Mouse (Mus musculus) myocyte (in vitro differentiated cells): ENCODE results near the gene Apbb1ip. TPM values are rescaled to one million over a fixed set of nuclear protein-coding genes. Genes with fewer than 3 reads are reported as not detected.

Source experiments
- H3K27me3 ChIP-seq: one replicate; pipeline ENCODE4 v1.6.1; 2011; ENCODE audit not compliant: control insufficient read depth, insufficient read depth, insufficient read length
- H3K36me3 ChIP-seq: one replicate; pipeline ENCODE4 v1.6.1; 2011; ENCODE audit not compliant: control insufficient read depth, insufficient read depth
- H3K4me2 ChIP-seq: one replicate; pipeline ENCODE4 v1.6.1; 2011; ENCODE audit warnings: low read depth, control low read depth
- H3K4me3 ChIP-seq: one replicate; pipeline ENCODE4 v1.5.1; 2011; ENCODE audit warnings: mild to moderate bottlenecking, control low read depth, moderate library complexity
- H3K79me2 ChIP-seq: one replicate; pipeline ENCODE4 v1.6.1; 2011; ENCODE audit not compliant: control insufficient read depth, insufficient read depth
- H3ac ChIP-seq: one replicate; pipeline ENCODE4 v1.6.1; 2011; ENCODE audit not compliant: control insufficient read depth, insufficient read length
- CEBPB ChIP-seq: IDR thresholded peaks from 2 replicates; pipeline ENCODE4 v1.6.1; 2011; ENCODE audit warnings: mild to moderate bottlenecking, moderate library complexity; ENCODE audit not compliant: poor library complexity, insufficient read depth, severe bottlenecking
- E2F4 ChIP-seq: IDR thresholded peaks from one replicate; pipeline ENCODE4 v1.6.1; 2011; ENCODE audit warnings: mild to moderate bottlenecking, control low read depth, moderate library complexity; ENCODE audit not compliant: insufficient read depth
- MAX ChIP-seq: IDR thresholded peaks from one replicate; pipeline ENCODE4 v1.6.1; 2011; ENCODE audit warnings: low read depth, mild to moderate bottlenecking, control low read depth
- MYOD1 ChIP-seq, 3 experiments: IDR thresholded peaks; one replicate each; pipeline ENCODE4 v1.6.1; 2011; ENCODE audit warnings: control low read depth in 2 of 3, low read depth in 2 of 3, mild to moderate bottlenecking in 2 of 3, moderate library complexity in 1 of 3; ENCODE audit not compliant: insufficient read length in 2 of 3, control insufficient read depth in 1 of 3
- MYOG ChIP-seq, 3 experiments: IDR thresholded peaks; one replicate each; pipeline ENCODE4 v1.6.1; 2011; ENCODE audit warnings: control low read depth in 2 of 3, low read depth in 2 of 3, mild to moderate bottlenecking in 2 of 3; ENCODE audit not compliant: insufficient read length in 2 of 3, control insufficient read depth in 1 of 3, insufficient read depth in 1 of 3
- POLR2A ChIP-seq: IDR thresholded peaks from one replicate; pipeline ENCODE4 v1.6.1; 2011; ENCODE audit warnings: low read depth, mild to moderate bottlenecking, control low read depth, moderate library complexity; ENCODE audit not compliant: insufficient read length
- POLR2AphosphoS2 ChIP-seq: IDR thresholded peaks from one replicate; pipeline ENCODE4 v1.6.1; 2011; ENCODE audit warnings: low read depth, control low read depth; ENCODE audit not compliant: insufficient read length
- REST ChIP-seq: IDR thresholded peaks from one replicate; pipeline ENCODE4 v1.6.1; 2011; ENCODE audit warnings: mild to moderate bottlenecking, control low read depth, moderate library complexity; ENCODE audit not compliant: insufficient read depth, insufficient read length
- SRF ChIP-seq: IDR thresholded peaks from one replicate; pipeline ENCODE4 v1.6.1; 2011; ENCODE audit warnings: low read depth; ENCODE audit not compliant: control insufficient read depth, insufficient read length
- TCF12 ChIP-seq: IDR thresholded peaks from one replicate; pipeline ENCODE4 v1.6.1; 2011; ENCODE audit warnings: mild to moderate bottlenecking, control low read depth; ENCODE audit not compliant: poor library complexity, insufficient read depth, severe bottlenecking
- TCF3 ChIP-seq: IDR thresholded peaks from one replicate; pipeline ENCODE4 v1.6.1; 2011; ENCODE audit warnings: low read depth, control low read depth; ENCODE audit not compliant: insufficient read length
- USF1 ChIP-seq: IDR thresholded peaks from one replicate; pipeline ENCODE4 v1.6.1; 2011; ENCODE audit warnings: low read depth, mild to moderate bottlenecking, control low read depth, moderate library complexity
- polyA plus RNA-seq: library from polyadenylated mRNA; unstranded; fragments of >200 nt; fragmentation: generic; extraction: Trizol; gene quantifications from one replicate; pipeline ENCODE4 v1.2.1, GENCODE M21; 2012; ENCODE audit warnings: missing spikeins

Apbb1ip gene
- polyA plus RNA-seq, 1 experiment: 4.9 TPM

GRCm38 (mm10) chr2:22777757-22778156 is 3.9 kb downstream of the Apbb1ip start:
- H3K27me3 ChIP-seq: no peaks in the 10 kb centered on the region
- no peak overlapping the region for H3ac ChIP-seq
- TF ChIP-seq CEBPB (no peak), TCF12 (no peak), SRF (no peak), MYOD1 (IDR thresholded peaks at IDR 0.05; ENCODE audit: control insufficient read depth in 1 of 3, insufficient read length in 2 of 3, low read depth in 2 of 3) (no peak), TCF3 (no peak), E2F4 (no peak), POLR2AphosphoS2 (no peak), POLR2A (no peak), MYOG (IDR thresholded peaks at IDR 0.05; ENCODE audit: control insufficient read depth in 1 of 3, insufficient read depth in 1 of 3, insufficient read length in 2 of 3, low read depth in 2 of 3) (no peak), USF1 (no peak), MAX (no peak), REST (no peak)
- no peaks in the 10 kb centered on the region for H3K36me3 ChIP-seq
- H3K4me3 ChIP-seq: no peak overlapping the region
- no peaks in the 10 kb centered on the region for H3K79me2 ChIP-seq
- no peak overlapping the region for H3K4me2 ChIP-seq

DNA sequence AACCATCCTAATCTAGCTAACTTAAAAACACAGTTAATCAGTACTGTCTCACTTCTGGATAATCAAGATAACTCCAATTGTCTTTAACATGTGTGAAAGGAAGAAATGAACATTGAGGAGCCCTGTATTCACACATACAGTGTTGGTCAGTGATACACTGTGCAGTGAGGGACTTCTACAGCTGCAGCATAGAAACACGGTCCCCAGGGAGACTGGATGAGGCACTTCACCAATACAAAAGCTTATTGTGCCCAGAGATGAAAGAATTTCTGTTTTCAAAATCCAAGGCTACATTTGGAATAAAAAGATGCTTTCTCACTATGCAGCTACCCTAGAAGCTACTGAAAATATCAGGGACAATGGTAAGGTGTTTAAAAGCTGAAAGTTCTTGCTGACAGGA is 7.0 kb downstream of the Apbb1ip start:
- Histone ChIP-seq H3ac (no peak overlapping the region), H3K4me3 (no peak overlapping the region), H3K36me3 (no peaks in the 10 kb centered on the region), H3K27me3 (no peaks in the 10 kb centered on the region), H3K4me2 (no peak overlapping the region), H3K79me2 (no peaks in the 10 kb centered on the region)
- TF ChIP-seq MYOD1 (IDR thresholded peaks at IDR 0.05; ENCODE audit: control insufficient read depth in 1 of 3, insufficient read length in 2 of 3, low read depth in 2 of 3): no peak
- no peak for TF ChIP-seq POLR2A
- no peak for TF ChIP-seq CEBPB
- TF ChIP-seq E2F4: no peak
- no peak for TF ChIP-seq SRF
- TF ChIP-seq POLR2AphosphoS2: no peak
- no peak for TF ChIP-seq TCF3
- TF ChIP-seq MAX: no peak
- TF ChIP-seq USF1: no peak

DNA sequence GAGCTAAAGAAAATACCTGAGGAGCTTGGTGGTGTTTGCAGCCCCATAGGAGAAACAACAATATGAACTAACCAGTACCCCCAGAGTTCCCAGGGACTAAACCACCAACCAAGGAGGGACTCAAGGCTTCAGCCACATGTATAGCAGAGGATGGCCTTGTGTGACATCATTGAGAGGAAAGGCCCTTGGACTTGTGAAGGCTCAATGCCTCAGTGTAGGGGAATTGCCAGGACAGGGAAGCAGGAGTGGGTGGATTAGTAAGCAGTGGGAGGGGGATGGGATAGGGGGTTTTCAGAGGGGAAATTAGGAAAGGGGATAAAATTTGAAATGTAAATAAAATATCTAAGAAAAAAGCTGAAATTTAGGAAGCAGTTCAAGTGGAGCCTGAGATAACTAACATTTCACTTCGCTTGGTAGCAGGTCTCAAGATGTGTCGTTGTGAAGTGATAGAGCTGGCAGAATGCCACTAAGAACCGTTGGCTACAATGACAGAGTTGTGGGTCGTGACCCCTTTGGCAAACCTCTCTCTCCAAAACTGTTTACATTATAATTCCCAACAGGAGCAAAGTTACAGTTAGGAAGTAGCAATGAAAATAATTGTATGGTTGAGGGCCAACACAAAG is 7.6 kb downstream of the Apbb1ip start:
- Histone ChIP-seq H3K27me3 (no peaks in the 10 kb centered on the region), H3K4me3 (no peak overlapping the region), H3K79me2 (no peaks in the 10 kb centered on the region), H3K36me3 (no peaks in the 10 kb centered on the region), H3ac (no peak overlapping the region), H3K4me2 (no peak overlapping the region)
- TF ChIP-seq REST (no peak), TCF12 (no peak), POLR2A (no peak), CEBPB (no peak), E2F4 (no peak), MYOD1 (IDR thresholded peaks at IDR 0.05; ENCODE audit: control insufficient read depth in 1 of 3, insufficient read length in 2 of 3, low read depth in 2 of 3) (no peak), MAX (no peak), TCF3 (no peak)

DNA sequence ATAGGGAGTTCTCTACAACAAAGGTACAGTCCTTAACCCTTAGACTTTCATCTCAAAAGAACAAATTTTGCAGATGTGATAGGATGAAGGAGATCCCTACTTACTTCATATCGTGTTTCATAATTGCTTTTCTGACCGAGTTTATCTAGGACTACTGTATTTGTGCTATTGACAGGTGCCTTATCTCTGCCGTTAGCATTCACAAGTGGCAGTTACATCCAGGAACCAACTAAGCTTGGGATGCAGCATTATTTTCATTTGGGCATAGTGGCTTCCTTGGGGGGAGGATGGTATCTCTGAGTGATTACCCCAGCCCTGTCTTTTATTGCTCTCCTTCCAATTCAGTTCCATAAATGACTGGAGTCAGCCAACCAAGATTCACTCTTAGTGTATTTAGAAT is 8.2 kb downstream of the Apbb1ip start:
- Histone ChIP-seq H3K36me3 (no peaks in the 10 kb centered on the region), H3K4me2 (no peak overlapping the region)
- TF ChIP-seq CEBPB (no peak), MYOG (IDR thresholded peaks at IDR 0.05; ENCODE audit: control insufficient read depth in 1 of 3, insufficient read depth in 1 of 3, insufficient read length in 2 of 3, low read depth in 2 of 3) (no peak), TCF12 (no peak), TCF3 (no peak), MYOD1 (IDR thresholded peaks at IDR 0.05; ENCODE audit: control insufficient read depth in 1 of 3, insufficient read length in 2 of 3, low read depth in 2 of 3) (no peak), POLR2AphosphoS2 (no peak)

GRCm38 (mm10) chr2:22783137-22783638 is 9.3 kb downstream of the Apbb1ip start:
- no peak overlapping the region for H3ac ChIP-seq
- H3K4me3 ChIP-seq: no peak overlapping the region
- no peak for TF ChIP-seq POLR2A
- TF ChIP-seq POLR2AphosphoS2: no peak
- TF ChIP-seq CEBPB: no peak
- TF ChIP-seq MYOD1 (IDR thresholded peaks at IDR 0.05; ENCODE audit: control insufficient read depth in 1 of 3, insufficient read length in 2 of 3, low read depth in 2 of 3): no peak
- no peak for TF ChIP-seq TCF3
- no peak for TF ChIP-seq MAX
- TF ChIP-seq MYOG (IDR thresholded peaks at IDR 0.05; ENCODE audit: control insufficient read depth in 1 of 3, insufficient read depth in 1 of 3, insufficient read length in 2 of 3, low read depth in 2 of 3): no peak
- TF ChIP-seq SRF: no peak
- no peak for TF ChIP-seq E2F4
- no peak for TF ChIP-seq USF1
- no peak for TF ChIP-seq TCF12
- TF ChIP-seq REST: no peak
- H3K4me2 ChIP-seq: no peak overlapping the region
- H3K36me3 ChIP-seq: no peaks in the 10 kb centered on the region
- H3K79me2 ChIP-seq: no peaks in the 10 kb centered on the region
- H3K27me3 ChIP-seq: no peaks in the 10 kb centered on the region

More for the DNA sequence above, 8.2 kb downstream of the Apbb1ip start:
- Histone ChIP-seq H3K4me3 (no peak overlapping the region), H3ac (no peak overlapping the region), H3K79me2 (no peaks in the 10 kb centered on the region), H3K27me3 (no peaks in the 10 kb centered on the region)
